Mouse (Mus musculus): ENCODE data around the gene Rnf40. TPM values are rescaled to one million over a fixed set of nuclear protein-coding genes. Genes with fewer than 3 reads are reported as not detected.
A peak's percentile ranks its signal among the peaks of the same experiment; 100 is the strongest.

The Rnf40 gene
- polyA plus RNA-seq, 1 experiment = 48.0 TPM

- no peak overlapping the region for H3K27ac ChIP-seq (ENCODE audit: insufficient read depth, low read length)
- H3K4me3 ChIP-seq (ENCODE audit: insufficient read depth, low read length) = no peak overlapping the region
- TF ChIP-seq POLR2A (IDR thresholded peaks at IDR 0.05; ENCODE audit: extremely low read depth, insufficient read depth, low read length) = no peak
- no peaks in the 10 kb centered on the region for H3K4me1 ChIP-seq (ENCODE audit: control insufficient read depth, insufficient read depth, low read length)
These were observed 8.2 kb downstream of the Rnf40 start for GRCm38 (mm10) chr7:127596747-127597146.

GRCm38 (mm10) chr7:127600612-127601011, 12.0 kb downstream of the Rnf40 start:
- no peak overlapping the region for H3K27ac ChIP-seq (ENCODE audit: insufficient read depth, low read length)
- TF ChIP-seq POLR2A (IDR thresholded peaks at IDR 0.05; ENCODE audit: extremely low read depth, insufficient read depth, low read length) = no peak
- no peak for TF ChIP-seq CTCF (IDR thresholded peaks at IDR 0.05; ENCODE audit: extremely low read depth, insufficient read depth, low read length)
- no peaks in the 10 kb centered on the region for H3K4me1 ChIP-seq (ENCODE audit: control insufficient read depth, insufficient read depth, low read length)

GRCm38 (mm10) chr7:127601735-127602134, 13.2 kb downstream of the Rnf40 start:
- Histone ChIP-seq H3K4me1 (ENCODE audit: control insufficient read depth, insufficient read depth, low read length) (no peaks in the 10 kb centered on the region), H3K4me3 (ENCODE audit: insufficient read depth, low read length) (no peak overlapping the region), H3K27ac (ENCODE audit: insufficient read depth, low read length) (no peak overlapping the region)
- no peak for TF ChIP-seq CTCF (IDR thresholded peaks at IDR 0.05; ENCODE audit: extremely low read depth, insufficient read depth, low read length)
- TF ChIP-seq POLR2A (IDR thresholded peaks at IDR 0.05; ENCODE audit: extremely low read depth, insufficient read depth, low read length) = no peak

More at GRCm38 (mm10) chr7:127600612-127601011, 12.0 kb downstream of the Rnf40 start:
- H3K4me3 ChIP-seq (ENCODE audit: insufficient read depth, low read length) = no peak overlapping the region

GRCm38 (mm10) chr7:127602903-127603302, 14.3 kb downstream of the Rnf40 start:
- Histone ChIP-seq H3K4me3 (ENCODE audit: insufficient read depth, low read length) (no peak overlapping the region), H3K27ac (ENCODE audit: insufficient read depth, low read length) (no peak overlapping the region), H3K4me1 (ENCODE audit: control insufficient read depth, insufficient read depth, low read length) (no peaks in the 10 kb centered on the region)
- no peak for TF ChIP-seq CTCF (IDR thresholded peaks at IDR 0.05; ENCODE audit: extremely low read depth, insufficient read depth, low read length)
- no peak for TF ChIP-seq POLR2A (IDR thresholded peaks at IDR 0.05; ENCODE audit: extremely low read depth, insufficient read depth, low read length)

GRCm38 (mm10) chr7:127604256-127604655, 15.7 kb downstream of the Rnf40 start:
- H3K4me3 ChIP-seq (ENCODE audit: insufficient read depth, low read length) = no peak overlapping the region
- TF ChIP-seq CTCF (IDR thresholded peaks at IDR 0.05; ENCODE audit: extremely low read depth, insufficient read depth, low read length) = no peak
- TF ChIP-seq POLR2A (IDR thresholded peaks at IDR 0.05; ENCODE audit: extremely low read depth, insufficient read depth, low read length) = 0 out of 2 replicates have a peak, but pooled peaks have one; percentile 22
- no peak overlapping the region for H3K27ac ChIP-seq (ENCODE audit: insufficient read depth, low read length)
- no peaks in the 10 kb centered on the region for H3K4me1 ChIP-seq (ENCODE audit: control insufficient read depth, insufficient read depth, low read length)

GRCm38 (mm10) chr7:127607150-127607549, 18.6 kb downstream of the Rnf40 start:
- Histone ChIP-seq H3K4me3 (ENCODE audit: insufficient read depth, low read length) (no peak overlapping the region), H3K4me1 (ENCODE audit: control insufficient read depth, insufficient read depth, low read length) (no peaks in the 10 kb centered on the region), H3K27ac (ENCODE audit: insufficient read depth, low read length) (no peak overlapping the region)
- no peak for TF ChIP-seq POLR2A (IDR thresholded peaks at IDR 0.05; ENCODE audit: extremely low read depth, insufficient read depth, low read length)
- no peak for TF ChIP-seq CTCF (IDR thresholded peaks at IDR 0.05; ENCODE audit: extremely low read depth, insufficient read depth, low read length)

GRCm38 (mm10) chr7:127611011-127611410, 22.4 kb downstream of the Rnf40 start:
- Histone ChIP-seq H3K27ac (ENCODE audit: insufficient read depth, low read length) (no peak overlapping the region), H3K4me3 (ENCODE audit: insufficient read depth, low read length) (no peak overlapping the region), H3K4me1 (ENCODE audit: control insufficient read depth, insufficient read depth, low read length) (peaks cover 1% of the 10 kb centered on the region; the same call in 1 of the 2 replicates)
- no peak for TF ChIP-seq POLR2A (IDR thresholded peaks at IDR 0.05; ENCODE audit: extremely low read depth, insufficient read depth, low read length)
- no peak for TF ChIP-seq CTCF (IDR thresholded peaks at IDR 0.05; ENCODE audit: extremely low read depth, insufficient read depth, low read length)

GRCm38 (mm10) chr7:127611561-127611960, 23.0 kb downstream of the Rnf40 start:
- TF ChIP-seq POLR2A (IDR thresholded peaks at IDR 0.05; ENCODE audit: extremely low read depth, insufficient read depth, low read length) (no peak), CTCF (IDR thresholded peaks at IDR 0.05; ENCODE audit: extremely low read depth, insufficient read depth, low read length) (no peak)
- no peak overlapping the region for H3K27ac ChIP-seq (ENCODE audit: insufficient read depth, low read length)
- no peak overlapping the region for H3K4me3 ChIP-seq (ENCODE audit: insufficient read depth, low read length)
- peaks cover 1% of the 10 kb centered on the region; the same call in 1 of the 2 replicates for H3K4me1 ChIP-seq (ENCODE audit: control insufficient read depth, insufficient read depth, low read length)

- no peak overlapping the region for H3K27ac ChIP-seq (ENCODE audit: insufficient read depth, low read length)
- TF ChIP-seq CTCF (IDR thresholded peaks at IDR 0.05; ENCODE audit: extremely low read depth, insufficient read depth, low read length) = no peak
- TF ChIP-seq POLR2A (IDR thresholded peaks at IDR 0.05; ENCODE audit: extremely low read depth, insufficient read depth, low read length) = no peak
- H3K4me3 ChIP-seq (ENCODE audit: insufficient read depth, low read length) = 0 out of 2 replicates have a peak overlapping the region, but pooled peaks have one; percentile 64
- H3K4me1 ChIP-seq (ENCODE audit: control insufficient read depth, insufficient read depth, low read length) = peaks cover 1% of the 10 kb centered on the region; the same call in 1 of the 2 replicates
These were observed 24.9 kb downstream of the Rnf40 start for GRCm38 (mm10) chr7:127613501-127613900.

- TF ChIP-seq POLR2A (IDR thresholded peaks at IDR 0.05; ENCODE audit: extremely low read depth, insufficient read depth, low read length) (no peak), CTCF (IDR thresholded peaks at IDR 0.05; ENCODE audit: extremely low read depth, insufficient read depth, low read length) (no peak)
- peaks cover 1% of the 10 kb centered on the region; the same call in 1 of the 2 replicates for H3K4me1 ChIP-seq (ENCODE audit: control insufficient read depth, insufficient read depth, low read length)
- H3K27ac ChIP-seq (ENCODE audit: insufficient read depth, low read length) = no peak overlapping the region
- peak overlapping the region; percentile 64 for H3K4me3 ChIP-seq (ENCODE audit: insufficient read depth, low read length)
These were observed 25.5 kb downstream of the Rnf40 start for GRCm38 (mm10) chr7:127614091-127614490.

All from cortical plate, adult 2 months (tissue).